Mouse (Mus musculus) brain, embryonic 14.5 days (tissue): ENCODE data around the gene Tbx20.

ENCODE experiments used
- CTCF ChIP-seq: fragments of 200-500 bp; IDR thresholded peaks from 2 replicates; pipeline ENCODE4 v1.5.1; 2012; ENCODE audit warnings: inconsistent platforms, mild to moderate bottlenecking, moderate library complexity, borderline replicate concordance; ENCODE audit not compliant: insufficient read depth, insufficient read length; ENCODE audit errors: extremely low read depth
- POLR2A ChIP-seq: fragments of 200-500 bp; IDR thresholded peaks from 2 replicates; pipeline ENCODE4 v1.6.1; 2012; ENCODE audit warnings: mild to moderate bottlenecking, inconsistent platforms, borderline replicate concordance; ENCODE audit not compliant: poor library complexity, insufficient read depth, insufficient read length, severe bottlenecking; ENCODE audit errors: extremely low read depth

- TF ChIP-seq POLR2A = no peak
- TF ChIP-seq CTCF = no peak
Measured at GRCm38 (mm10) chr9:24780929-24781441, 6.9 kb upstream of the Tbx20 start.
